ENCODE assay signal across 8 mouse cellular contexts in genomic region chr8:69790773-69791367, GRCm38 (mm10). TPM values are rescaled to one million over a fixed set of nuclear protein-coding genes. Genes with fewer than 3 reads are reported as not detected.
A peak's percentile ranks its signal among the peaks of the same experiment; 100 is the strongest.
DNase-seq lines count a peak whose midpoint lies in the region; ATAC-seq lines count a peak whose summit lies in the region.

Gene Atp13a1, plus strand, starts transcription at chr8:69791163.
Gene Zfp866, minus strand, starts transcription at chr8:69791178.

- peak; percentile 63 to 76 for DNase-seq in gastrocnemius, adult 8-10 months (ENCODE audit: low spot score in 2 of 2)
- DNase-seq in induced T-regulatory cell, adult 2 months (ENCODE audit: low read depth) = peak; percentile 96
- peak; percentile 69 to 88 for DNase-seq in left cerebral cortex, adult 9 months (ENCODE audit: low spot score in 2 of 2)
- DNase-seq in right cerebral cortex, postnatal 14 days = peak; percentile 85
- DNase-seq in yolk sac, embryonic 10.5 days (ENCODE audit: low spot score) = peak; percentile 91

- ATAC-seq in activated CD4-positive, CD25-positive, alpha-beta regulatory T cell, adult 4 months = peak; percentile 92
- ATAC-seq in common myeloid progenitor, adult 5-6 weeks (replicated peaks; ENCODE audit: low read depth, poor library complexity, severe bottlenecking) = peak; percentile 88
- ATAC-seq in megakaryocyte progenitor cell, adult 5-6 weeks (replicated peaks; ENCODE audit: poor library complexity) = peak; percentile 88

RNA-seq across cellular contexts. Expression of gene Atp13a1, which starts in this region (rescaled TPM):
- polyA plus RNA-seq in activated CD4-positive, CD25-positive, alpha-beta regulatory T cell, adult 4 months (2017; shearing (Covaris generic)) = 10 to 100 TPM; 17.4 to 20.7 TPM
- total RNA-seq in common myeloid progenitor, adult 5-6 weeks (2017) = 12.9 and 19.5 TPM in 2 replicates
- 1 to 10 TPM; 6.7 to 9.7 (median 8.8) TPM for total RNA-seq in gastrocnemius, adult 8-10 months (2022)
- total RNA-seq in megakaryocyte progenitor cell, adult 5-6 weeks (2015) = 24.8 and 26.1 TPM in 2 replicates
- 17.8 and 19.4 TPM in 2 replicates for total RNA-seq in megakaryocyte progenitor cell, adult 5-6 weeks (2017)

RNA-seq across cellular contexts. Expression of gene Zfp866, which starts in this region (rescaled TPM):
- polyA plus RNA-seq in activated CD4-positive, CD25-positive, alpha-beta regulatory T cell, adult 4 months (2017; shearing (Covaris generic)) = 10 to 100 TPM; 15.8 to 20.6 TPM
- total RNA-seq in common myeloid progenitor, adult 5-6 weeks (2017) = 23.3 and 32.0 TPM in 2 replicates
- total RNA-seq in gastrocnemius, adult 8-10 months (2022) = 10 to 100 TPM; 11.1 to 16.1 (median 12.4) TPM
- 17.6 and 18.7 TPM in 2 replicates for total RNA-seq in megakaryocyte progenitor cell, adult 5-6 weeks (2015)
- total RNA-seq in megakaryocyte progenitor cell, adult 5-6 weeks (2017) = 17.8 and 28.2 TPM in 2 replicates

Comparison
In these comparisons a context has a peak if more than half of its experiments do, and no peak if none do; other contexts are left out.
1. Peak in every context shown above with its lines: DNase-seq and ATAC-seq.